Mouse (Mus musculus) testis, postnatal 14 days (tissue): Measurements from ENCODE around the gene T.
"Not testable (repeated sequence)": the region's sequence is repeated elsewhere in the genome, so short reads cannot be mapped to it uniquely, and the experiment has no call there.

Experiments used
- DNase-seq: peaks from one replicate; pipeline ENCODE4 v3.0.0; 2021; ENCODE audit warnings: low spot score

The T gene

DNA sequence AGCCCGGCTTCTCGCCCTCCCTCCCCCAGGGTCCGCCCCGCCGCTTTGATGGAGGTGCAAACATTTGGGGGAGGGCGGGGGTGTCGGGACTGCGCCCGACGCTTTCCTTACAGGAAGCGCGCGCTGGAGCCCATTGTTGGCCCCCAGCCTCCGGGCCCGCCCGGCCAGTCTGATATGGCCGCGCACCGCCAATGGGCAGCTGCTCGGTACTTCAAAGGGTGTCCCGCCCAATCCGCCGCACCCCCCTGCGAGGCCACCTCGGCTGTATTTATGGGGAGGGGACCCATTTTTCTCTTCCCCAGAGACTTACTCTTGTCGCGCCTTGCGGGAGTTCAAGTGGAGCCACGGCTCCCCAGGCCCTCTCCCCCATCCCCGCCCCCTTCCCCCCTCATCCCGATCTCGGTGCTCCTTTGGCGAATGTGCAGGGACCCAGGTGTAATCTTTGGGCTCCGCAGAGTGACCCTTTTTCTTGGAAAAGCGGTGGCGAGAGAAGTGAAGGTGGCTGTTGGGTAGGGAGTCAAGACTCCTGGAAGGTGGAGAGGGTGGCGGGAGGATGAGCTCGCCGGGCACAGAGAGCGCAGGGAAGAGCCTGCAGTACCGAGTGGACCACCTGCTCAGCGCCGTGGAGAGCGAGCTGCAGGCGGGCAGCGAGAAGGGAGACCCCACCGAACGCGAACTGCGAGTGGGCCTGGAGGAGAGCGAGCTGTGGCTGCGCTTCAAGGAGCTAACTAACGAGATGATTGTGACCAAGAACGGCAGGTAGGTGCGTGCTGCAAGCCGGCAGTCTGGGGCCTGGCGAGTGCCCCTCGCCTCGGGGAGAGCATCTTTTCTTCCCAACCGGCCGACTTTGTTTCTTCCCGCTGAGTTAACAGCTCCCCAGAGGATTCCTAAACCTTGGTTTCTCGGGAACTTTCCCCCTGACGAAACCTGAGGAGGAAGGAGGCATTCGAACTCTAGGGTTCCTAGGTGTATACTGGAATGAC, at the start of gene T:
TSS of gene T (plus strand) at position 446 of the 983 bp plus-strand sequence.
- no peak for DNase-seq

GRCm38 (mm10) chr17:8385441-8385840, 48.8 kb upstream of the T start:
- DNase-seq = no peak

GRCm38 (mm10) chr17:8388463-8388862, 45.8 kb upstream of the T start:
- DNase-seq = no peak

DNA sequence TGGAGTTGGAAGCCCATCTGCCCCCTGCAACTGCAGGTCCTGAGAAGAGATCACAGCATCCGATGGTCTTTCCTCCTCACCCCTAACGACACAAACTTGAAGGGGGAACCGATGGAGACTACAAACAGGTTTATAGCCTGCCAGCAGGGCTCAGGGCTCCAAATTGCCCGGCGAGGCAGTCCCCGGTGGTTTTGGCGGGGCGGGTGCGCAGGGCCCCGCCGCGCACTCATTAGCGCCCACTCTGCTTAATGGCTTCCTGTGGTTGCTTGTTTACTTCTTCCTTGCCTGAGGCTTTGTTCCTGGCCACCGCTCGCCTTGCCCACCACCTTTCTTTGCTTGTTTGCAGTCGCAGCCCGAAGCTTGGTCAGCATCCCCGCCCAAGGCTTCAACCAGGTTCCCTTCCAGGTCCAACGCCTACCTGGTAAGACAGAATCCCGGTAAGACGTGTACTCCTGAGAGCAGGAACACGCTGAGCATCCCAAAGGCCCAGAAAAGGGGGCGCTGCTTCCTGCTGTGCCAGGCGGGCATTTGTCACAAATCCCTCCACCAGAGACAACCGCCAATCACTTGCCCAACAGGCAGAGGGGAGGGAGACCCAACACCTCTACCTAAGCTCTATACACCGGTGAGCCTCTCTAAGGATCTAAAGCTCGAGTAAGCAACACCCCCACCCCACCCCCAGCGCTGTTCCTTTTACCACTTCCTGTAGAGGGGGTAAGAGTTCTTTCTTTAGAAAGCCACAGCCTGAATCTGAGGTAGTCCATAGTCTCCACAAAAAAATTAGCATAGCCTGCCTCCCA, 45.0 kb upstream of the T start:
- no peak for DNase-seq

- DNase-seq = no peak
Measured at GRCm38 (mm10) chr17:8389790-8390095, 44.5 kb upstream of the T start.

DNA sequence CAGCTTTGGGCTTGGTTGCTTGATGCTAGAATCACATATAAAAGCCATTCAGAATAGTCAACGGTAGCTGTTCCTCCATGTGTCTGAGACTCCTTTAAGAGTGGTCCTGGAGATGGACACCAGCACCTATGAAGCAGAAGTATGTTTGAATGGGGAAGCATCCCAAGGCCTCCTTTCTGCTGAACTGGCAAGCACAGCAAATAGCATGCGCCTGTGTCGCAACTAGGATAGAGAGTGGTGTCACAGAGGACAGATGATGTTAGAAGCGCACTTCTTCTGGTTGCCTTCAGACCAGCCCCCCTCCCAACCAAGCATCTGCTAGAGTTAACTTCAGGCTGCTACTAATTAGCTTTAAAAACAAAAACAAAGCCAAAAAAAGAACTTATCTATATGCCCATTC, 43.7 kb upstream of the T start:
- no peak for DNase-seq

GRCm38 (mm10) chr17:8396371-8396770, 37.9 kb upstream of the T start:
- DNase-seq = no peak

DNA sequence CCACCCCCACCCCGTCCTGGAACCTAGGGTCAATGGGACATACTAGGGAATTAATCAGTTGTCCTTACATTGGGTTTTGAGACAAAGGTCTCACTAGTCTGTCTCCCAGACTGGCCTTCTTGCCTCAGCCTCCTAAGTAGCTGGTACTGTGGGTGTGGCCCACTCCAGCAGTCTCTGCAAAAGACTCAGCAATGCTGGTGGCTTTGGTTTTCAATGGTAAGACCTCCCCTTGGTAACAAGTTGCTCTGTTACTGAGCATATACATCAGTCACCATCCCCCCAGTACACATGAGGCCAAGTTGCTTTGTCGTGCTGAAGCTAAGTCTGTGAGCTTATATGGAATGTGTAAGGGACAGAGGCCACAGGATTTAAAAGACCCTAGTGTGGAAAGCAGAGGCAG, 36.3 kb upstream of the T start:
- no peak for DNase-seq

- not testable (repeated sequence) for DNase-seq
Measured at GRCm38 (mm10) chr17:8403932-8404331, 30.3 kb upstream of the T start.

DNA sequence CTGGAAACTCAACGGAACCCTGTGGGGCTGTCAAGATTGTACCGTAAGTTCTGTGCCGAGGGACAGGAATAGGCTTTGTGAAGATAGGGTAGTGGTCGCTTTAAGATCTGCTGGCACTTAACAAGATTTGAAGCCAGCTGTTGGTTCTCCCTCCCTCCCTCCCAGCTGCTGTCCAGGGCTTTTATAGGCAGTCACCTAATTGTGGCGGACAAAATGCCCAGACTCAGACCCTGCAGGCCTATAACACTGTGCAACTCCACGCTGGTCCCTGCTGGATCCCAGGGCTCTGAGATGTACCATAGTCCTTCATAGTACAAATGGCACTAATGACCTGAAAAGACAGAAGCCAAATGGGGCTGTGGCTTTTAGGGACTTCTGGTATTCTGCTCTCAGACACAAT, 27.9 kb upstream of the T start:
- no peak for DNase-seq

GRCm38 (mm10) chr17:8408002-8408401, 26.2 kb upstream of the T start:
- not testable (repeated sequence) for DNase-seq

DNA sequence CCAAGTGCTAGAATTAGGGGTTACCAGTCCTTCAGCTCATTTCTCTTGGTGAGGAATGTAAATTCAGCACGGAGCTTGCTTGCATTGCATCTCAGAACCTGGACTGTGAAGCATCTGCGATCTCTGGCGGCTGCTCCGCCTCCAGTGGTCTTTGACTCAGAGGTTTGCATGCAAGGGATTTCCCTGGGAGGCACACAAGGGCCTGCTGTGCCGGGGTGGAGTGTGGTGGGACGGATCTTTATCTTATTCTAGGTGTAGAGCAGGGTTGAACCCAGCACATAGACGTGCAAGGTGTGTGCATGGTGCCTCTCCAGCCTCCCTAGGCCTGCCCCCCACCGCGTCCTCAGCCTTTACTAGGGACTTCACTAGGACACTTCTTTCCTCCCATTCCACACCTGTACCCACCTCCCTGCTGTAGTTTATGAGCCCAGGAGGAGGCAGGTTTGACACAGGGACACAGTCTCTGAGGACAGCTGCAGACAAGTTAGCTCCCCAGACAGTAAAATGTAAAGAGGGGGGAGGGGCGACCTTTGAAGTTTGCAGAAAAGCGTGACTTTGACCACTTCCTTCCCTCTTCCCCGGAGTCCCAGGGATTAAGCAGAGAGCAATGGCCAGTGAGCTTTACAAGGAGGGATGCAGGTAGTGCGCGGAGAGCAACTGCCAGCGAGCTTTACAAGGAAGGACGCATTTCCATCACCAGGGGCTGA, 25.5 kb upstream of the T start:
- DNase-seq = no peak

- DNase-seq = no peak
Measured at GRCm38 (mm10) chr17:8410330-8410729, 23.9 kb upstream of the T start.

GRCm38 (mm10) chr17:8413656-8414055, 20.6 kb upstream of the T start:
- no peak for DNase-seq

- DNase-seq = no peak
Measured at GRCm38 (mm10) chr17:8415533-8415932, 18.7 kb upstream of the T start.

DNA sequence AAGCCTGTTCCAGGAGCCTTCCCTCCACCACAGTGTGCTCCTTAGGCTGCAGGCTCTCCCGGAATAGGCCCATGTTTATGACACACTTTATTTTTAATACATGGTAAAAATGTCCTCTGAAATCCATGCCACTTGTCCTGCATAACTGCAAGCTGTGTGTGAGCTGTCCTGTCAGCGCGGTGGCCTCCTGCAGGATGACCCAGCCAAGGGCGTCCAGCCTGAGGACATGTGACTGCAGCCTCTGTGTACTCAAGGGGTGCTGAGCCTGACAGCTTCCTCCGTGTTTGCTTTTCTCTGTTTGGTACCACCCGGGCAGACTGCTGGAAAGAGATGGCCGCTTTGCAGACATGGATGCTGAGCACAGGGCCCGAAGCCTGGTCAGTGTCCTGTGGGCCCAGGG, 17.4 kb upstream of the T start:
- no peak for DNase-seq

- no peak for DNase-seq
Measured at GRCm38 (mm10) chr17:8420739-8421138, 13.5 kb upstream of the T start.

DNA sequence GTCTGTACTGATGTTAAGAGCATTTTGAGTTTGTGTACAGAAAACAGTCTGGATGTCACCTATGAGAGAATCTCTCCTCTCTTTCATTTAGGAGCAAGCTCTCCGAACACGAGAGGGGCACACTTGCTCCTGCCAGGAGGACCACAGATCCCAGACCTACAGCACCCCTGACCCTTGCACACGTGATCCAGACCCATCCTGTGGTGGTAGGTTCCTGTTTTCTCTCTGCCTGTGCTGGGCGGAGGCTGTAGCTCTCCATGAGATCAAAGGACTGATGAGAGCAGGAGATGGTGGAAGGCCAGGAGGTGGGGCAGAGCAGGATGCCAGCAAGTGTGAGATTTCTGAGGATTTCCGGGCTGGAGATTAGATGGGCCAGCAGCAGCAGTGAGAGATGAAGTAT, 12.7 kb upstream of the T start:
- DNase-seq = no peak

DNA sequence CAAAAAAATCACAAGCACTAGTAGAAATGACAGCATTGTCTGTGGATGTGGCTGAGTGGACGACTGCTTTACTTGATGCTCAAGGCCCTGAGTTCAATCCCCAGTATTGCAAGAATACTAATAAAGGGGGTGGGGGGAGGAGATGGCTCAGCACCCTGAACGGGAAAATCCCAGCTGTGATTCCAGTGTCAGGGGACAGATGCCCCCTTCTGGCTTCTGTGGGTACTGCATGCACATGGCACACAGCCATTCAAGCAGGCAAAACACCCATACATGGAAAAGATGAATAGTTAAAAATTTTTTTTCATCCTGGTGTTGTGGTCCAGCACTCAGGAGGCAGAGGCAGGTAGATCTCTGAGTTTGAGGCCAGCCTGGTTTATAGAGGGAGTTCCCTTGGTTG, 10.9 kb upstream of the T start:
- DNase-seq = peak; percentile 29

- DNase-seq = no peak
Measured at GRCm38 (mm10) chr17:8429436-8429835, 4.8 kb upstream of the T start.

DNA sequence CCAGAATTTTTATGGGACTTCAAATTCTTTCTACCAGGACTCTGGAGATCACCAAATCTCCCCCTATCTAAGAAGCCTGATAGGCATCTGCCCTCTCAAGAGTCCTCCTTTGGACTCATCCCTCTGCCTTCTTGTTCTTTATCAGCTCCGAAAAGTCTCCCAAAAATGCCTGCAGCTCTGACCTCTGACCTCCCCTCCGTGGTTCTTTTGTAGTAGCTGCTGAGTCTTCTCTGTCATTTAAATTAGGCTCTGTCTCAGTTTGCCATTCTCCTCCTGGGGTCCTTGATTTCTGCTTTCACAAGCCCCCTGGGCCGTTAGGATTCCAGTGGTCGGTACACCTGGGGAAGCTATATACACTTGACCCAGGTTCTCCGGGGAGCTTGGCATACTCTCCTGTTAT, 4.3 kb upstream of the T start:
- no peak for DNase-seq

- no peak for DNase-seq
Measured at GRCm38 (mm10) chr17:8432179-8432800, 1.9 kb upstream of the T start.
